Mouse (Mus musculus) bone marrow, adult 2 months (tissue): ENCODE measurements around the gene Bckdhb.

Source experiments
- CTCF ChIP-seq: fragments of 200-500 bp; IDR thresholded peaks from 2 replicates; pipeline ENCODE4 v1.5.1; 2011; ENCODE audit warnings: low read length, control low read depth; ENCODE audit not compliant: control insufficient read depth, insufficient read depth
- POLR2A ChIP-seq: fragments of 200-500 bp; IDR thresholded peaks from 2 replicates; pipeline ENCODE4 v1.6.1; 2011; ENCODE audit warnings: low read depth, mild to moderate bottlenecking, control low read depth, low read length, borderline replicate concordance; ENCODE audit not compliant: control insufficient read depth

- TF ChIP-seq POLR2A = no peak
- no peak for TF ChIP-seq CTCF
Measured at GRCm38 (mm10) chr9:84109777-84110478, 185.0 kb downstream of the Bckdhb start.
